Comparison of ENCODE assay signal across 9 mouse cellular contexts in the genomic region with DNA sequence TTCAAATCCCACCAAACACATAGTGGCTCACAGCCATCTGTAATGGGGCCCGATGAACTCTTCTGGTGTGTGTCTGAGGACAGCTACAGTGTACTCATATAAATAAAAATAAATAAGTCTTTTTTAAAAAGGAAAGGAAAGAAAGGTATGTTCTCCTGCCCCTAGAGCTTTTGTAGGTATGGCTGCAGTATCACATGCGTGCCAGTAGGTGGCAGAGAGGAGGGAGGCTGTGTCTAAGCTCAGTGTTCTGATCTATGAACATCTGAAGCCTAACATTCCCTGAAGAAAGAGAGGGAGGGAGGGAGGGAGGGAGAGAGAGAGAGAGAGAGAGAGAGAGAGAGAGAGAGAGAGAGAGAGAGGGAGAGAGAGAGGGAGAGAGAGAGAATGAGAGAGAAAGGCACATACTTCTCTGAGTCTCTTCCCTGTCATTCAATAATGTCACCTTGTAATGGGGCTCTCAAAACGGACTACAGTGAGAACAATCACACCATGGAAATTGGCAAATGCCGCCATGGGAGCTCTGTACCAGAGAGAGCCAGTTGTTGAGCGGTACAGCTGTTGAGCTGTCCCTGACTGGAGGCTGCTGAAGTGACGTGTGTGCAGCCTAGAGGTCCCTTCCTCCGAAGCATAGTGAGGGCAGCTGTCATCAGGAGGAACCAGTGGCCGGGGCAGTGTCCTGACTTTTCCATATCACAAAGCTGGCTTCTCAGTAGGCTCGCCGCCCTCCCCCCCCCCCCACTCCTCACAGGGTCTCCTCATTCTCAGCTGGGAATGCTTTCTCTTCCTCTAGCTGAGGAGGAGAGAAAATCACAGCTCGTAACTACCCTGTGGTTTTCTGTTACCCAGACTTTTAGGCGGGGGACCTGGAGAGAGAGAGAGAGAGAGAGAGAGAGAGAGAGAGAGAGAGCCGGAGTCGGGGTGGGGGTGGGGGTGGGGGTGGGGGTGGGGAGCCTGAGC. TPM values are rescaled to one million over a fixed set of nuclear protein-coding genes. Genes with fewer than 3 reads are reported as not detected.
DNase-seq lines count a peak whose midpoint lies in the region; ATAC-seq and TF ChIP-seq lines count a peak whose summit lies in the region.
"Had no signal": no experiment of that assay in that cellular context is flagged by ENCODE, and none has a peak within 500 bp of the region (broad histone marks: within the 10 kb centered on the region; RNA-seq: fewer than 3 reads in every experiment).

No protein-coding gene starts in this region.

- WGBS in forebrain, postnatal 0 days: 34% methylated on average over 14 of the region's 14 CpGs
- WGBS in limb, embryonic 10.5 days: 22% methylated on average over 12 of the region's 14 CpGs
- WGBS in neural tube, embryonic 11.5 days: 30% methylated on average over 10 of the region's 14 CpGs

- peak; percentile 96 for DNase-seq in heart, adult 11 months
- DNase-seq in heart, postnatal 25 days (ENCODE audit: low spot score): no peak
- peak; percentile 62 for DNase-seq in ES-CJ7 (ENCODE audit: low read depth, low spot score)
- DNase-seq in forebrain, postnatal 0 days: peak; percentile 18
- DNase-seq in limb, embryonic 10.5 days (ENCODE audit: low spot score): peak; percentile 56
- peak; percentile 23 for DNase-seq in neural tube, embryonic 11.5 days (ENCODE audit: low spot score)
- DNase-seq in left cerebral cortex, adult 9 months (ENCODE audit: low spot score in 2 of 2): no peak
- no peak for DNase-seq in frontal cortex, postnatal 14 days (ENCODE audit: low spot score in 2 of 2)
- DNase-seq: liver, embryonic 13.5 days had no signal

- no peak overlapping the region for H3K4me2 ChIP-seq in forebrain, postnatal 0 days (ENCODE audit: low read depth)
- no peak overlapping the region for H3K4me2 ChIP-seq in neural tube, embryonic 11.5 days (ENCODE audit: low read depth)
- H3K4me2 ChIP-seq: liver, embryonic 13.5 days had no signal

- intact Hi-C loops in heart, postnatal 25 days (cut with DNase I): no loop called here

- H3K27ac ChIP-seq in forebrain, postnatal 0 days (ENCODE audit: low read depth, low read length): no peak overlapping the region
- peak overlapping the region; percentile 91 for H3K27ac ChIP-seq in limb, embryonic 10.5 days
- H3K27ac ChIP-seq in neural tube, embryonic 11.5 days (ENCODE audit: low read depth, low read length): 0 out of 2 replicates have a peak overlapping the region, but pooled peaks have one; percentile 7
- H3K27ac ChIP-seq: liver, embryonic 13.5 days had no signal

- peak; percentile 58 for ATAC-seq in forebrain, postnatal 0 days
- no peak for ATAC-seq in neural tube, embryonic 11.5 days (ENCODE audit: insufficient read depth, low FRiP score, low TSS enrichment)

- H3K36me3 ChIP-seq in forebrain, postnatal 0 days (ENCODE audit: insufficient read depth): no peaks in the 10 kb centered on the region
- H3K36me3 ChIP-seq in limb, embryonic 10.5 days: no peaks in the 10 kb centered on the region
- H3K36me3 ChIP-seq in neural tube, embryonic 11.5 days (ENCODE audit: control insufficient read depth, insufficient read depth, low read length): no peaks in the 10 kb centered on the region
- H3K36me3 ChIP-seq: liver, embryonic 13.5 days had no signal

- TF ChIP-seq CTCF in forebrain, postnatal 0 days (IDR thresholded peaks at IDR 0.05; ENCODE audit: low read depth): peak; percentile 71

- H3K4me3 ChIP-seq in forebrain, postnatal 0 days (ENCODE audit: low read depth, low read length): no peak overlapping the region
- H3K4me3 ChIP-seq in limb, embryonic 10.5 days: peak overlapping the region; percentile 30
- no peak overlapping the region for H3K4me3 ChIP-seq in neural tube, embryonic 11.5 days (ENCODE audit: low read depth, low read length)
- H3K4me3 ChIP-seq: liver, embryonic 13.5 days had no signal

- no peaks in the 10 kb centered on the region for H3K9me3 ChIP-seq in forebrain, postnatal 0 days (ENCODE audit: low read length)
- no peaks in the 10 kb centered on the region for H3K9me3 ChIP-seq in limb, embryonic 10.5 days (replicated peaks)
- no peaks in the 10 kb centered on the region for H3K9me3 ChIP-seq in neural tube, embryonic 11.5 days (ENCODE audit: control insufficient read depth, low read length)
- H3K9me3 ChIP-seq: liver, embryonic 13.5 days had no signal

- no peaks in the 10 kb centered on the region for H3K4me1 ChIP-seq in forebrain, postnatal 0 days (ENCODE audit: insufficient read depth)
- H3K4me1 ChIP-seq in limb, embryonic 10.5 days: peaks cover 91% of the 10 kb centered on the region
- no peaks in the 10 kb centered on the region for H3K4me1 ChIP-seq in neural tube, embryonic 11.5 days (ENCODE audit: control insufficient read depth, insufficient read depth, low read length)

- H3K9ac ChIP-seq in forebrain, postnatal 0 days: no peak overlapping the region
- H3K9ac ChIP-seq in neural tube, embryonic 11.5 days (ENCODE audit: low read length): no peak overlapping the region
- H3K9ac ChIP-seq: liver, embryonic 13.5 days had no signal

- H3K27me3 ChIP-seq in forebrain, postnatal 0 days (ENCODE audit: insufficient read depth, low read length): no peaks in the 10 kb centered on the region
- no peaks in the 10 kb centered on the region for H3K27me3 ChIP-seq in limb, embryonic 10.5 days (ENCODE audit: low read depth, poor library complexity, severe bottlenecking)
- no peaks in the 10 kb centered on the region for H3K27me3 ChIP-seq in neural tube, embryonic 11.5 days (ENCODE audit: control insufficient read depth, insufficient read depth, low read length)
- H3K27me3 ChIP-seq: liver, embryonic 13.5 days had no signal

RNA-seq across cellular contexts. Expression of gene Tifab, which starts 11.0 kb away (rescaled TPM):
- 1 to 10 TPM; 1.3 to 1.5 TPM for total RNA-seq in heart, postnatal 25 days (2021)
- total RNA-seq in forebrain, postnatal 0 days (2014; rRNA removed): 0.05 and 0.92 TPM in 2 replicates
- polyA plus RNA-seq in forebrain, postnatal 0 days (2015; fragmentation: Nextera tagmentation; extraction: Ambion mirVana): 0.58 and 0.61 TPM in 2 replicates
- 0.63 and 1.2 TPM in 2 replicates for polyA plus RNA-seq in limb, embryonic 10.5 days (2016; fragmentation: Nextera tagmentation; extraction: Ambion mirVana)
- 0.26 and 0.44 TPM in 2 replicates for polyA plus RNA-seq in neural tube, embryonic 11.5 days (2014; fragmentation: Nextera tagmentation; extraction: Ambion mirVana)

RNA-seq across cellular contexts. Expression of gene H2afy, which starts 31.6 kb away (rescaled TPM):
- total RNA-seq in heart, postnatal 25 days (2021): 10 to 100 TPM; 50.9 to 53.9 TPM
- total RNA-seq in forebrain, postnatal 0 days (2014; rRNA removed): 151 and 181 TPM in 2 replicates
- 169 and 171 TPM in 2 replicates for polyA plus RNA-seq in forebrain, postnatal 0 days (2015; fragmentation: Nextera tagmentation; extraction: Ambion mirVana)
- polyA plus RNA-seq in limb, embryonic 10.5 days (2016; fragmentation: Nextera tagmentation; extraction: Ambion mirVana): 642 and 645 TPM in 2 replicates
- polyA plus RNA-seq in neural tube, embryonic 11.5 days (2014; fragmentation: Nextera tagmentation; extraction: Ambion mirVana): 613 and 627 TPM in 2 replicates

Comparison
In these comparisons a context has a peak if more than half of its experiments do, and no peak if none do; other contexts are left out.
1. DNase-seq: peak in heart, adult 11 months (single experiment), ES-CJ7 (single experiment), forebrain, postnatal 0 days (single experiment), limb, embryonic 10.5 days (single experiment) and neural tube, embryonic 11.5 days (single experiment); none in heart, postnatal 25 days (single experiment), left cerebral cortex, adult 9 months (0 of 2) and frontal cortex, postnatal 14 days (0 of 2).